Mouse (Mus musculus) hindbrain, embryonic 14.5 days (tissue): ENCODE measurements at regions not wholly inside any gene's neighbourhood (a gene's known extent, or its start where the extent isn't known, plus 50 kb on each side); places are given as distances from the start of the nearest gene placed in this dataset.
A peak's percentile ranks its signal among the peaks of the same experiment; 100 is the strongest.

Experiments used
- ATAC-seq: fragments of 200-750 bp; cut with Nextera tagmentation; 2 replicates; pipeline ENCODE4 v1.8.0; 2017; ENCODE audit warnings: moderate number of reproducible peaks, mild to moderate bottlenecking, moderate TSS enrichment, moderate library complexity; ENCODE audit not compliant: low FRiP score
- DNase-seq: peaks from one replicate; pipeline ENCODE4 v3.0.0-alpha.2; 2015; ENCODE audit warnings: low spot score
- H3K27ac ChIP-seq: fragments of 300-500 bp; sonication (generic); 2 replicates; pipeline ENCODE4 v1.5.1; 2014; ENCODE audit warnings: mild to moderate bottlenecking, moderate library complexity
- H3K27me3 ChIP-seq: fragments of 300-500 bp; sonication (generic); 2 replicates; pipeline ENCODE4 v1.6.1; 2014; ENCODE audit warnings: mild to moderate bottlenecking, low read length, mixed read lengths; ENCODE audit not compliant: control insufficient read depth, insufficient read depth
- H3K36me3 ChIP-seq: fragments of 300-500 bp; sonication (generic); replicated peaks from 2 replicates; pipeline ENCODE4 v1.6.1; 2014; ENCODE audit not compliant: control insufficient read depth, insufficient read depth
- H3K4me1 ChIP-seq: fragments of 300-500 bp; sonication (generic); replicated peaks from 2 replicates; pipeline ENCODE4 v1.6.1; 2014; ENCODE audit warnings: antibody characterized with exemption, low read length, mixed read lengths; ENCODE audit not compliant: control insufficient read depth, insufficient read depth
- H3K4me2 ChIP-seq: fragments of 300-500 bp; sonication (generic); replicated peaks from 2 replicates; pipeline ENCODE4 v1.6.1; 2014; ENCODE audit warnings: mild to moderate bottlenecking, moderate library complexity
- H3K4me3 ChIP-seq: fragments of 300-500 bp; sonication (generic); replicated peaks from 2 replicates; pipeline ENCODE4 v1.5.1; 2014; ENCODE audit warnings: mild to moderate bottlenecking, low read length
- H3K9ac ChIP-seq: fragments of 300-500 bp; sonication (generic); 2 replicates; pipeline ENCODE4 v1.6.1; 2014
- H3K9me3 ChIP-seq: fragments of 300-500 bp; sonication (generic); 2 replicates; pipeline ENCODE4 v1.6.1; 2016; ENCODE audit warnings: low read length; ENCODE audit not compliant: control insufficient read depth
- WGBS: fragments of 180-500 bp; shearing (Covaris S2); extraction: QIAGEN DNeasy Blood & Tissue Kit; methylation state at CpG from one replicate; pipeline ENCODE4 v1.1.7; 2014; 5-methylcytosine and 5-hydroxymethylcytosine counted together

GRCm38 (mm10) chr16:73473502-73473901, 938.1 kb downstream of the Robo2 start:
- no peak for DNase-seq
- H3K36me3 ChIP-seq, result no peaks in the 10 kb centered on the region
- H3K27me3 ChIP-seq, result no peaks in the 10 kb centered on the region
- H3K9ac ChIP-seq, result no peak overlapping the region
- H3K9me3 ChIP-seq, result no peaks in the 10 kb centered on the region
- no peaks in the 10 kb centered on the region for H3K4me1 ChIP-seq
- H3K4me3 ChIP-seq, result no peak overlapping the region
- no peak overlapping the region for H3K4me2 ChIP-seq
- WGBS, result 78% methylated on average over 2 of the region's 2 CpGs
- no peak for ATAC-seq
- H3K27ac ChIP-seq, result no peak overlapping the region

- DNase-seq (peak; percentile 48), ATAC-seq (peak; percentile 43; the same call in 1 of the 2 replicates)
- Histone ChIP-seq H3K4me2 (no peak overlapping the region), H3K9ac (no peak overlapping the region), H3K9me3 (no peaks in the 10 kb centered on the region), H3K4me3 (no peak overlapping the region), H3K27me3 (no peaks in the 10 kb centered on the region), H3K36me3 (no peaks in the 10 kb centered on the region), H3K4me1 (no peaks in the 10 kb centered on the region), H3K27ac (no peak overlapping the region)
- 55% methylated on average over 5 of the region's 5 CpGs for WGBS
Observed at GRCm38 (mm10) chr16:73471547-73471946, 940.1 kb downstream of the Robo2 start.

GRCm38 (mm10) chr16:73470535-73470934, 941.1 kb downstream of the Robo2 start:
- Histone ChIP-seq H3K27ac (no peak overlapping the region), H3K9ac (no peak overlapping the region), H3K4me1 (0 out of 2 replicates have a peak, but pooled peaks cover 3% of the 10 kb centered on the region), H3K27me3 (no peaks in the 10 kb centered on the region), H3K36me3 (no peaks in the 10 kb centered on the region), H3K4me3 (no peak overlapping the region), H3K4me2 (no peak overlapping the region), H3K9me3 (no peaks in the 10 kb centered on the region)
- DNase-seq (no peak), ATAC-seq (no peak)
- WGBS, result 65% methylated on average over 4 of the region's 4 CpGs

GRCm38 (mm10) chr16:73466296-73466695, 945.3 kb downstream of the Robo2 start:
- DNase-seq, result no peak
- H3K4me2 ChIP-seq, result no peak overlapping the region
- no peaks in the 10 kb centered on the region for H3K9me3 ChIP-seq
- no peak for ATAC-seq
- H3K27ac ChIP-seq, result no peak overlapping the region
- H3K36me3 ChIP-seq, result no peaks in the 10 kb centered on the region
- H3K4me1 ChIP-seq, result 0 out of 2 replicates have a peak, but pooled peaks cover 3% of the 10 kb centered on the region
- H3K9ac ChIP-seq, result no peak overlapping the region
- WGBS, result 72% methylated on average over 6 of the region's 6 CpGs
- no peak overlapping the region for H3K4me3 ChIP-seq
- no peaks in the 10 kb centered on the region for H3K27me3 ChIP-seq

- Histone ChIP-seq H3K4me1 (0 out of 2 replicates have a peak, but pooled peaks cover 3% of the 10 kb centered on the region), H3K9ac (no peak overlapping the region), H3K27ac (no peak overlapping the region), H3K9me3 (no peaks in the 10 kb centered on the region), H3K36me3 (no peaks in the 10 kb centered on the region), H3K4me3 (no peak overlapping the region), H3K4me2 (no peak overlapping the region), H3K27me3 (no peaks in the 10 kb centered on the region)
- DNase-seq (no peak), ATAC-seq (no peak)
- WGBS, result 92% methylated on average over 4 of the region's 4 CpGs
Observed at GRCm38 (mm10) chr16:73462516-73462915, 949.1 kb downstream of the Robo2 start.

- H3K9ac ChIP-seq, result no peak overlapping the region
- ATAC-seq (no peak), DNase-seq (no peak)
- no peaks in the 10 kb centered on the region for H3K27me3 ChIP-seq
- no peak overlapping the region for H3K4me2 ChIP-seq
- H3K4me3 ChIP-seq, result no peak overlapping the region
- H3K36me3 ChIP-seq, result no peaks in the 10 kb centered on the region
- no peak overlapping the region for H3K27ac ChIP-seq
- H3K4me1 ChIP-seq, result no peaks in the 10 kb centered on the region
- 79% methylated on average over 3 of the region's 3 CpGs for whole genome bisulfite sequencing
- H3K9me3 ChIP-seq, result no peaks in the 10 kb centered on the region
Observed at GRCm38 (mm10) chr16:73450634-73451245, 960.9 kb downstream of the Robo2 start.

GRCm38 (mm10) chr16:73449836-73450235, 961.8 kb downstream of the Robo2 start:
- H3K27me3 ChIP-seq, result no peaks in the 10 kb centered on the region
- WGBS, result 89% methylated on average over 7 of the region's 7 CpGs
- no peak for ATAC-seq

GRCm38 (mm10) chr16:73435726-73436125, 975.9 kb downstream of the Robo2 start:
- ATAC-seq, result no peak
- Histone ChIP-seq H3K9me3 (no peaks in the 10 kb centered on the region), H3K4me3 (no peak overlapping the region), H3K4me2 (no peak overlapping the region), H3K27ac (no peak overlapping the region), H3K36me3 (no peaks in the 10 kb centered on the region), H3K27me3 (no peaks in the 10 kb centered on the region), H3K4me1 (no peaks in the 10 kb centered on the region), H3K9ac (no peak overlapping the region)
- DNase-seq, result no peak
- WGBS, result 88% methylated on average over 3 of the region's 3 CpGs

More at GRCm38 (mm10) chr16:73449836-73450235, 961.8 kb downstream of the Robo2 start:
- Histone ChIP-seq H3K9ac (no peak overlapping the region), H3K4me1 (no peaks in the 10 kb centered on the region), H3K4me3 (no peak overlapping the region), H3K9me3 (no peaks in the 10 kb centered on the region), H3K27ac (no peak overlapping the region), H3K4me2 (no peak overlapping the region), H3K36me3 (no peaks in the 10 kb centered on the region)
- no peak for DNase-seq

GRCm38 (mm10) chr16:73424851-73425250, 986.8 kb downstream of the Robo2 start:
- H3K4me1 ChIP-seq, result no peaks in the 10 kb centered on the region
- no peak overlapping the region for H3K4me2 ChIP-seq
- WGBS, result 79% methylated on average over 5 of the region's 5 CpGs
- H3K36me3 ChIP-seq, result no peaks in the 10 kb centered on the region
- no peak overlapping the region for H3K4me3 ChIP-seq
- no peak overlapping the region for H3K27ac ChIP-seq
- 0 out of 2 replicates have a peak, but pooled peaks cover 8% of the 10 kb centered on the region for H3K9me3 ChIP-seq
- DNase-seq (no peak), ATAC-seq (no peak)
- H3K27me3 ChIP-seq, result no peaks in the 10 kb centered on the region
- no peak overlapping the region for H3K9ac ChIP-seq

GRCm38 (mm10) chr16:73424311-73424710, 987.3 kb downstream of the Robo2 start:
- no peak; the same call in 1 of the 2 replicates for ATAC-seq
- H3K36me3 ChIP-seq, result no peaks in the 10 kb centered on the region
- no peak overlapping the region for H3K27ac ChIP-seq
- 0 out of 2 replicates have a peak, but pooled peaks cover 8% of the 10 kb centered on the region for H3K9me3 ChIP-seq
- no peaks in the 10 kb centered on the region for H3K27me3 ChIP-seq
- H3K4me2 ChIP-seq, result no peak overlapping the region
- WGBS, result 83% methylated on average over 2 of the region's 2 CpGs
- no peaks in the 10 kb centered on the region for H3K4me1 ChIP-seq
- no peak for DNase-seq
- H3K9ac ChIP-seq, result no peak overlapping the region
- H3K4me3 ChIP-seq, result no peak overlapping the region
